Mouse (Mus musculus): ENCODE measurements around the gene Hpf1.

Gene Hpf1

GRCm38 (mm10) chr8:60889843-60890519, at the start of gene Hpf1:
Hpf1 (plus strand) TSS chr8:60890418.
- DNase-seq: peak; percentile 95

- no peak for DNase-seq
Observed at GRCm38 (mm10) chr8:60842388-60842787, 47.8 kb upstream of the Hpf1 start.

GRCm38 (mm10) chr8:60857559-60857958, 32.7 kb upstream of the Hpf1 start:
- DNase-seq: no peak

GRCm38 (mm10) chr8:60858091-60858490, 32.1 kb upstream of the Hpf1 start:
- no peak for DNase-seq

- no peak for DNase-seq
Observed at GRCm38 (mm10) chr8:60858911-60859476, 31.2 kb upstream of the Hpf1 start.

- DNase-seq: no peak
Observed at GRCm38 (mm10) chr8:60859605-60860004, 30.6 kb upstream of the Hpf1 start.

- DNase-seq: no peak
Observed at GRCm38 (mm10) chr8:60860749-60861148, 29.5 kb upstream of the Hpf1 start.

GRCm38 (mm10) chr8:60861783-60862182, 28.4 kb upstream of the Hpf1 start:
- DNase-seq: no peak

GRCm38 (mm10) chr8:60864875-60865274, 25.3 kb upstream of the Hpf1 start:
- no peak for DNase-seq

- DNase-seq: peak; percentile 70
Observed at GRCm38 (mm10) chr8:60865504-60866114, 24.6 kb upstream of the Hpf1 start.

GRCm38 (mm10) chr8:60867468-60868115, 22.6 kb upstream of the Hpf1 start:
- DNase-seq: no peak

- no peak for DNase-seq
Observed at GRCm38 (mm10) chr8:60868236-60868965, 21.8 kb upstream of the Hpf1 start.

- DNase-seq: peak; percentile 70
Observed at GRCm38 (mm10) chr8:60869761-60870160, 20.5 kb upstream of the Hpf1 start.

GRCm38 (mm10) chr8:60870231-60871193, 19.7 kb upstream of the Hpf1 start:
- peak; percentile 32 for DNase-seq

- no peak for DNase-seq
Observed at GRCm38 (mm10) chr8:60878617-60879016, 11.6 kb upstream of the Hpf1 start.

GRCm38 (mm10) chr8:60883419-60884137, 6.6 kb upstream of the Hpf1 start:
- no peak for DNase-seq

- peak; percentile 9 for DNase-seq
Observed at GRCm38 (mm10) chr8:60886736-60887135, 3.5 kb upstream of the Hpf1 start.

GRCm38 (mm10) chr8:60889131-60889842, 931 bp upstream of the Hpf1 start:
- no peak for DNase-seq

- no peak for DNase-seq
Observed at GRCm38 (mm10) chr8:60890520-60890874, 279 bp downstream of the Hpf1 start.

GRCm38 (mm10) chr8:60891757-60892156, 1.5 kb downstream of the Hpf1 start:
- no peak for DNase-seq

GRCm38 (mm10) chr8:60895878-60896277, 5.7 kb downstream of the Hpf1 start:
- no peak for DNase-seq
